Mouse (Mus musculus) embryonic facial prominence, embryonic 15.5 days (tissue): ENCODE results near the gene Lipe. TPM values are rescaled to one million over a fixed set of nuclear protein-coding genes. Genes with fewer than 3 reads are reported as not detected.

ENCODE experiments used
- ATAC-seq: fragments of 200-750 bp; cut with Nextera tagmentation; 2 replicates; pipeline ENCODE4 v1.8.0; 2017; ENCODE audit warnings: low read depth, moderate TSS enrichment; ENCODE audit not compliant: insufficient number of reproducible peaks, low FRiP score, low TSS enrichment
- H3K27ac ChIP-seq: fragments of 300-500 bp; sonication (generic); replicated peaks from 2 replicates; pipeline ENCODE4 v1.5.1; 2015; ENCODE audit warnings: mild to moderate bottlenecking, inconsistent platforms
- H3K27me3 ChIP-seq: fragments of 300-500 bp; sonication (generic); 2 replicates; pipeline ENCODE4 v1.6.1; 2015; ENCODE audit warnings: inconsistent platforms
- H3K36me3 ChIP-seq: fragments of 300-500 bp; sonication (generic); 2 replicates; pipeline ENCODE4 v1.6.1; 2015; ENCODE audit warnings: mild to moderate bottlenecking, inconsistent platforms
- H3K4me1 ChIP-seq: fragments of 300-500 bp; sonication (generic); 2 replicates; pipeline ENCODE4 v1.6.1; 2015; ENCODE audit warnings: inconsistent platforms
- H3K4me2 ChIP-seq: fragments of 300-500 bp; sonication (generic); replicated peaks from 2 replicates; pipeline ENCODE4 v1.6.1; 2015; ENCODE audit warnings: mild to moderate bottlenecking, inconsistent platforms
- H3K4me3 ChIP-seq: fragments of 300-500 bp; sonication (generic); replicated peaks from 2 replicates; pipeline ENCODE4 v1.5.1; 2015; ENCODE audit warnings: mild to moderate bottlenecking, inconsistent platforms
- H3K9ac ChIP-seq: fragments of 300-500 bp; sonication (generic); 2 replicates; pipeline ENCODE4 v1.6.1; 2015; ENCODE audit warnings: inconsistent platforms
- H3K9me3 ChIP-seq: fragments of 300-500 bp; sonication (generic); replicated peaks from 2 replicates; pipeline ENCODE4 v1.6.1; 2016; ENCODE audit warnings: inconsistent platforms
- WGBS: fragments of 180-500 bp; shearing (Covaris S2); methylation state at CpG from one replicate; pipeline ENCODE4 v1.1.7; 2015; 5-methylcytosine and 5-hydroxymethylcytosine counted together
- polyA plus RNA-seq: library from polyadenylated mRNA; unstranded; fragments of >200 nt; fragmentation: Nextera tagmentation; extraction: Ambion mirVana; gene quantifications from 2 replicates; pipeline ENCODE4 v1.2.1, GENCODE M21; 2015

Gene Lipe
- polyA plus RNA-seq, 1 experiment from 2014 or later: 10.2 TPM

DNA sequence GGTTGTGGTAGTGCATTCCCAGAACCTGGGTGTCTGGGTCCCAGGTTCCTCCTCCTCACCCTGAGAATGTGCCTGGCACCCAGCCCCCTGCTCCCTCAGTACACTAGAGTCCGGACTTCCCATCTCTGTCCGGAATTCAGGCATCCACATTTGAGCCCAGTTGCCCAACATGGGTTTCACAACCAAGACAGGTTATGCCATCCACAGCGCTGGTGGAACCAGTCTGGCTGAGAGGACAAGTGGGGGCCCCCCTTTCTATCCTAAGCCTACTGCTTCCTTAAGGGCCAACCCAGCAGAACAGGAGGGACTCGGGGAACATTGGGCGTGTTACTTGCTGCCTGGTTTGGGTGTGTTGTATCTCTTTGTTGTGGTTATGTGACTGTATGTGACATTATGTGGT lies 26.1 kb downstream of the Lipe start:
- ATAC-seq: no peak
- H3K27ac ChIP-seq: no peak overlapping the region
- 80% methylated on average over 5 of the region's 5 CpGs for WGBS

DNA sequence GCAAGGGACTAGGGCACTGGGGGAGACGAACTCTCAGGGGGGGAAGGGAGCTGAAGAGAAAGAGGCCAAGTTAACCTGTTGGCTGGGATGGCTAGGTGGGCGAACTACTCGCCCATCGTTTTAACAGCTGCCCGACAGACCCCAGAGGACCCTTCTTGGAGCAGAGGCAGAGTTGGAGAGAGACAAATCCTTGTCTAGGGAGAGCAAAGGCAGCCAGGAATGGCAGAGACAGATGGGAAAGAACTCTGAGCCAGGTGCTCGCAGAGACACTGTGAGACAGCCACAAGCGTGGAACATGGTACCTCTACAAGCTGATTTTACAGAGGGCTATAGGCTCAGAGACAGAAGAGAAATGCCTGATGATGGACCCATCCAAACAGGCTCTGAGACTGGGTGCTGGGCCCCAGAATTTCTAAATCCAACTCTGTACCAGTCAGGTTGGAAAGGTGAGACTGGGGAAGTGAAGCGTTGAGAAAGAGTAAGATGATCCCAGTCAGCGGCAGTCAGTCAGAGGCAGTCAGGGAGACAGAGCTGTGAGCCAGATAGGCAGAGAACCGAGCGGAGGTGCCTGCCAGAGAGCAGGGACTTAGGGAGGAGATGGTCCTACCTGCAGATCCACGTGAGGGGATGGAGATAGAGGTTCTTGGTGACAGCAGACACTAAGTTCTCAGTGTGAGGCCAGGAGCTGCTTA lies 29.3 kb downstream of the Lipe start, which contains the start of gene Cnfn:
Gene Cnfn, minus strand, starts transcription at position 667 of the 692 bp plus-strand sequence.
- Histone ChIP-seq H3K36me3 (peaks cover 2% of the 10 kb centered on the region), H3K4me3 (no peak within 1 kb of the TSS), H3K4me2 (no peak within 1 kb of the TSS), H3K4me1 (peaks cover 26% of the 10 kb centered on the region), H3K9ac (no peak within 1 kb of the TSS), H3K9me3 (no peaks in the 10 kb centered on the region), H3K27ac (no peak within 1 kb of the TSS), H3K27me3 (peaks cover 42% of the 10 kb centered on the region)
- no peak for ATAC-seq
- WGBS: 41% methylated on average over 12 of the region's 12 CpGs

More for the DNA sequence above, 26.1 kb downstream of the Lipe start:
- Histone ChIP-seq H3K36me3 (no peaks in the 10 kb centered on the region), H3K9ac (no peak overlapping the region), H3K9me3 (no peaks in the 10 kb centered on the region), H3K27me3 (peaks cover 28% of the 10 kb centered on the region), H3K4me2 (no peak overlapping the region), H3K4me3 (no peak overlapping the region), H3K4me1 (peaks cover 19% of the 10 kb centered on the region)

DNA sequence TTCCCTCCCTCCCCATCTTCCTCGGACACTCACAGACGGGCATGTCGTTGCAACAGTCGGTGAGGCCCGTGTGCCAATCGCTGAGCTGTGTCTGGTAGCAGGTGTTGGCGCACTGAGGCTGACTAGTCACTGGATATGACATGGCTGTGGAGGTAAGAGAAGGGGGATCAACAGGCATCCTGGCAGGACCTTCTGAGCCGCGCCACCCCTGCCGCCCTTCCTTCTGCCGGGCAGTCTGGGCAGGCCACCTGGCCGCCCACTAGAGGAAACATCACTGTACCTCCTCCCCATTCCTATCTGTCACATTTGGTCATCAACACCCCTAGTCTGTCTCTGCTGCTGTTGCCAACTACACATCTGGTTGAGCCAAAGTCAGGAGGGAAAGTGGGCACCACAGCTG lies 30.2 kb downstream of the Lipe start:
- Histone ChIP-seq H3K36me3 (peaks cover 11% of the 10 kb centered on the region), H3K4me1 (peaks cover 26% of the 10 kb centered on the region), H3K27ac (no peak overlapping the region), H3K9ac (no peak overlapping the region), H3K9me3 (no peaks in the 10 kb centered on the region), H3K27me3 (peaks cover 42% of the 10 kb centered on the region), H3K4me2 (no peak overlapping the region), H3K4me3 (no peak overlapping the region)
- ATAC-seq: no peak
- WGBS: 24% methylated on average over 12 of the region's 12 CpGs

- Histone ChIP-seq H3K4me3 (peak overlapping the region; percentile 17; the same call in 1 of the 2 replicates), H3K9ac (no peak overlapping the region), H3K27ac (no peak overlapping the region), H3K4me1 (peaks cover 26% of the 10 kb centered on the region), H3K9me3 (no peaks in the 10 kb centered on the region), H3K4me2 (peak overlapping the region; percentile 28; the same call in 1 of the 2 replicates), H3K36me3 (peaks cover 17% of the 10 kb centered on the region), H3K27me3 (peaks cover 42% of the 10 kb centered on the region)
- no peak for ATAC-seq
- WGBS: 3% methylated on average over 33 of the region's 33 CpGs
Measured at GRCm38 (mm10) chr7:25367632-25368293, 30.7 kb downstream of the Lipe start.

GRCm38 (mm10) chr7:25365937-25366625 lies 32.4 kb downstream of the Lipe start:
- H3K9ac ChIP-seq: no peak overlapping the region
- ATAC-seq: no peak
- no peak overlapping the region for H3K4me2 ChIP-seq

DNA sequence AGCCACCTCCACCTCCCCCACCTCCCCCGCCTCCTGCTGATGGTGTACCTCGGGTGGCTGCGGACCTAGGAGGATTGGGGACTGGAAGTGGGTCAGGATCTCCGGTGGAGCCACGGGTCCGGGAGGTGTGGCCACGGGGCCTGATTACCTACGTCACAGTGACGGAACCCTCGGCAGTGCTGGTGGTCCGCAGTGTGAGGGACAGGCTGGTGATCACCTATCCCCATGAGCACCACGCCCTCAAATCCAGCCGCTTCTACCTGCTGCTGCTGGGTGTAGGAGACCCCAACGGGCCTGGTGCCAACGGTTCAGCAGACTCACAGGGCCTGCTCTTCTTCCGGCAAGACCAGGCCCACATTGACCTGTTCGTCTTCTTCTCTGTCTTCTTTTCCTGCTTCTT lies 34.9 kb downstream of the Lipe start:
- no peak for ATAC-seq
- WGBS: 94% methylated on average over 17 of the region's 17 CpGs

More at GRCm38 (mm10) chr7:25365937-25366625, 32.4 kb downstream of the Lipe start:
- no peaks in the 10 kb centered on the region for H3K9me3 ChIP-seq
- peaks cover 42% of the 10 kb centered on the region for H3K27me3 ChIP-seq
- 27% methylated on average over 13 of the region's 13 CpGs for WGBS
- H3K4me3 ChIP-seq: no peak overlapping the region
- peak overlapping the region; percentile 11; the same call in 1 of the 2 replicates for H3K27ac ChIP-seq
- peaks cover 26% of the 10 kb centered on the region for H3K4me1 ChIP-seq
- H3K36me3 ChIP-seq: peaks cover 32% of the 10 kb centered on the region

GRCm38 (mm10) chr7:25363151-25363550 lies 35.4 kb downstream of the Lipe start:
- WGBS: 85% methylated on average over 19 of the region's 19 CpGs
- Histone ChIP-seq H3K4me2 (no peak overlapping the region), H3K4me1 (peaks cover 26% of the 10 kb centered on the region), H3K27ac (no peak overlapping the region), H3K27me3 (peaks cover 21% of the 10 kb centered on the region), H3K9ac (no peak overlapping the region), H3K9me3 (no peaks in the 10 kb centered on the region), H3K36me3 (peaks cover 56% of the 10 kb centered on the region), H3K4me3 (no peak overlapping the region)
- peak; percentile 17; the same call in 1 of the 2 replicates for ATAC-seq

More for the DNA sequence above, 34.9 kb downstream of the Lipe start:
- Histone ChIP-seq H3K27ac (no peak overlapping the region), H3K4me1 (peaks cover 26% of the 10 kb centered on the region), H3K4me2 (no peak overlapping the region), H3K4me3 (no peak overlapping the region), H3K9ac (no peak overlapping the region), H3K9me3 (no peaks in the 10 kb centered on the region), H3K36me3 (peaks cover 54% of the 10 kb centered on the region), H3K27me3 (peaks cover 26% of the 10 kb centered on the region)

DNA sequence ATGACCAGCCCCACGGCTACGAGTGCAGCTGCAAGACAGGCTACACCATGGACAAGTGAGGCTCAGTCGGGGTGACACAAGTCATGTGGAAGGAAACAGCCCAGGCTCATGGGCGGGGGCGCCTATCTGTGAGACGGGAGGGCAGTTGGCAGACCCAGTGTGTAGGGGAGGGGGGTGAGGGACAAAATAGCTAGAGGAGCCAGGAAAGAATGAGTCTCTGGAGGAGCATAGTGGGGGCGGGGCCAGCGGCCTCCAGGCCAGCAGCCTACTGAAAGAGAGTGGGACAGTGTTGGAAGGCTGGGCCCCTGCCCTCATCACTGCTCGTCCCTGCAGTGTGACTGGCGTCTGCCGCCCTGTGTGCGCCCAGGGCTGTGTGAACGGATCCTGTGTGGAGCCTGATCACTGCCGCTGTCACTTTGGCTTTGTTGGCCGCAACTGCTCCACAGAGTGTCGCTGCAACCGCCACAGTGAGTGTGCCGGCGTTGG lies 39.7 kb downstream of the Lipe start:
- Histone ChIP-seq H3K27ac (no peak overlapping the region), H3K9me3 (no peaks in the 10 kb centered on the region), H3K9ac (no peak overlapping the region), H3K4me1 (no peaks in the 10 kb centered on the region), H3K27me3 (no peaks in the 10 kb centered on the region), H3K4me2 (no peak overlapping the region), H3K4me3 (no peak overlapping the region), H3K36me3 (peaks cover 78% of the 10 kb centered on the region)
- ATAC-seq: no peak
- 73% methylated on average over 19 of the region's 19 CpGs for WGBS

DNA sequence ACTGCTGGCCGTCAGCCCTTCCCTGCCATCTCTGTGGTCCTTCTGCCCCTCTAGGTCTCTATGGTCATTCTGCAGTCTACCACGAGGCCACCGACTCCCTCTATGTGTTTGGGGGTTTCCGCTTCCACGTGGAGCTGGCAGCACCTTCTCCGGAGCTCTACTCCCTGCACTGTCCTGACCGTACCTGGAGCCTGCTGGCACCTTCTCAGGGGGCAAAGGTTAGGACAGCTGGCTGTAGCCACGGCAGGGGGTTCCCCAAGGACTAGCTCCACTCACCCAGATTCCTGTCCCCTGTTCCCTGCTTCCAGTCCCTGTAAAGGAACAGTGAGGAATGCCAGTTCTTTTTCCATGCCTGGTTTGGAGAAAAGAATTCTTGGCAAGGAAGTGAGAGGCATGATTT lies 49.6 kb downstream of the Lipe start:
- no peaks in the 10 kb centered on the region for H3K27me3 ChIP-seq
- no peak for ATAC-seq
- H3K4me3 ChIP-seq: no peak overlapping the region
- no peaks in the 10 kb centered on the region for H3K4me1 ChIP-seq
- H3K27ac ChIP-seq: no peak overlapping the region
- no peak overlapping the region for H3K9ac ChIP-seq
- H3K36me3 ChIP-seq: peaks cover 79% of the 10 kb centered on the region
- 0 out of 2 replicates have a peak, but pooled peaks cover 6% of the 10 kb centered on the region for H3K9me3 ChIP-seq
- no peak overlapping the region for H3K4me2 ChIP-seq
- 84% methylated on average over 8 of the region's 8 CpGs for WGBS

GRCm38 (mm10) chr7:25341000-25341784 lies 57.3 kb downstream of the Lipe start:
- Histone ChIP-seq H3K27me3 (no peaks in the 10 kb centered on the region), H3K9me3 (no peaks in the 10 kb centered on the region), H3K36me3 (peaks cover 76% of the 10 kb centered on the region), H3K4me3 (no peak overlapping the region), H3K9ac (no peak overlapping the region), H3K27ac (no peak overlapping the region), H3K4me1 (no peaks in the 10 kb centered on the region), H3K4me2 (no peak overlapping the region)
- ATAC-seq: 0 out of 2 replicates have a peak, but pooled peaks have one; percentile 23
- WGBS: 76% methylated on average over 20 of the region's 20 CpGs
